Mouse (Mus musculus): Measurements from ENCODE around the gene Ruvbl2. TPM values are rescaled to one million over a fixed set of nuclear protein-coding genes. Genes with fewer than 3 reads are reported as not detected.

Ruvbl2 gene
- polyA plus RNA-seq, 1 experiment from 2014 or later = 228 TPM

DNA sequence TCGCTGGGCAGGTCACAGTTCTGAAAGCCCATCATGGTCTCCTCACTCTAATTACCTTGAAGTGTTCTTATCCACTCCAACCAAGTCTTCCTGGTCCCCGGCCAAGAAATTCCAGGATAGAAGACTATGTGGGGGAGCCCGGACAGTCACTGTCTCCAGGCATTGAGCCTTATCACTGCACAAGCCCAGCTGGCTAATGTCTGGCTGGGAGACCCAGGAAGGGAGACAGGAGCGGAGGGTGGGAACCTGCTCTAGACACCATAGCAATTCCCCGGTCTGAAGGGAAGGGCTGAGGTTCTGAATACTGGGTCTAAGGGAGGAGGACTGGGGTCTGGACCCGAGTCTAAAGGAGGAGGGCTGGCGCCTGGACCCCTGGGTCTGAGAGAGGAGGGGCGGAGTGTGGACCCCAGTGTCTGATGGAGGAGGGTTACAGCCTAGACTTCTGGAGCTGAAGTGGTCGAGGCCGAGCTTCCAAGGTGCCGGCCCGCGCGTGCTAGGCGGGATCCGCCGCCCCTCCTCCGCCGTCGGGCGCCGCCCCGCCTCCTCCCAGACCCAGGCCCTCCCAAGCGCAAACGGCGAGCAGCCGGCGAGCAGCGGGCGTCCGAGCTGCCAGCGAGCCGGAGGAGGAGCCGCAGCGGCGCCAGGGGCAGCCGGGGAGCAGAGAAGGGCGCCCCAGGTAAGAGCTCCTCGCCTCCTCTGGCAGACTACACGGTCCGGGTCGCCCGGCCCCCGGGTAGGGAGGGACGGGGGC is 24.6 kb downstream of the Ruvbl2 start, which contains the start of gene Ntf5:
TSS of gene Ntf5 (plus strand) at position 583 of the 751 bp plus-strand sequence.
- Histone ChIP-seq H3K9me3 (replicated peaks) (no peaks in the 10 kb centered on the region), H3K27me3 (ENCODE audit: low read depth, poor library complexity, severe bottlenecking) (peaks cover 100% of the 10 kb centered on the region), H3K4me1 (peaks cover 36% of the 10 kb centered on the region), H3K27ac (peak within 1 kb of the TSS; percentile 76), H3K4me3 (peak within 1 kb of the TSS; percentile 67), H3K36me3 (no peaks in the 10 kb centered on the region)
- WGBS = 2% methylated on average over 45 of the region's 45 CpGs
- peak; percentile 72 for DNase-seq (ENCODE audit: low spot score)

DNA sequence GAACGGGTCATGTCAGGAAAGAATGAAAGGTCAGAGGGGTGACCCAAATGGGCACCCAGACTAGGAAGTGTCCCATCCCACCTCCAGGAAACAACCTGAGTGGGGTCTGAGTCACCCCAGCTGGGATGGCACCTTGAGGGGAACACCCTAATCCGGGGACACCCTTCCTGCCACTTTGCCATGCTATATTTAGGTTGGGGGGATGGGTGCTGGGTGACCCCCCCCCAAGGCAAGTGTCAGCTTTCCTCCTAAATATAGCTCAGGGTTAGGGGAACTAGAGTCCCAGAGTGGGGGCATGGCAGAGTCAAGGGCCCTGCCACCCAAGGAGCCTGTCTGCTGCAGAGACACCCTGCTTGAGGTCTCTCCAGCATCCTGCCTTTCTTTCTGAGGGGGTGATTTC is 25.5 kb downstream of the Ruvbl2 start:
- Histone ChIP-seq H3K4me1 (peaks cover 27% of the 10 kb centered on the region), H3K27ac (no peak overlapping the region), H3K27me3 (ENCODE audit: low read depth, poor library complexity, severe bottlenecking) (peaks cover 100% of the 10 kb centered on the region), H3K36me3 (no peaks in the 10 kb centered on the region), H3K9me3 (replicated peaks) (no peaks in the 10 kb centered on the region), H3K4me3 (no peak overlapping the region)
- no peak for DNase-seq (ENCODE audit: low spot score)
- 84% methylated on average over 2 of the region's 2 CpGs for WGBS

DNA sequence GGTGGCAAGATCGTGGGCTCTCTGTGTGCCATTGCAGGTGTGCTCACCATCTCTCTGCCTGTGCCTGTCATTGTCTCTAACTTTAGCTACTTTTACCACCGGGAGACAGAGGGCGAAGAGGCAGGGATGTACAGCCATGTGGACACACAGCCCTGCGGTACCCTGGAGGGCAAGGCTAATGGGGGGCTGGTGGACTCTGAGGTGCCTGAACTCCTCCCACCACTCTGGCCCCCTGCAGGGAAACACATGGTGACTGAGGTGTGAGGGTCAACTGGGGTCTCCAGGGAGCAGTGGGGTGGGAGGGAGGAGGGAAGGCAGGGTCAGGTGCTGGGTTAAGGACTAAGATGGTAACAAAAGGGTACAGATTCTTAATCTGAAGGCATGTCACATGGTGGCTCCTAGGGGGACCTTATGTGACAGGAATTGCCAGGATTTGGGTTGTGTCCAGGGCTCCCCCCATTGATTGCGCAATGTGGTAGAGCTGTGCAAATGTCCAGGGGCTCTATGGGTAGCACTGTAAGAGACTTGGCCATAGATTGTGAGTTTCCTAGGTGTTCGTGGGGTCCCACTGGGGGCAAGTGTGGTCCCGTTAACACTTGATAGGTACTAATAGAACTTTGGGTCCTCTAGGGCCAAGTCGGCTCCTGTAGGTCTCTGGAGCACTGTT is 28.3 kb downstream of the Ruvbl2 start:
- Histone ChIP-seq H3K27me3 (ENCODE audit: low read depth, poor library complexity, severe bottlenecking) (peaks cover 99% of the 10 kb centered on the region), H3K9me3 (replicated peaks) (no peaks in the 10 kb centered on the region), H3K4me3 (no peak overlapping the region), H3K27ac (no peak overlapping the region), H3K4me1 (peaks cover 25% of the 10 kb centered on the region), H3K36me3 (no peaks in the 10 kb centered on the region)
- no peak for DNase-seq (ENCODE audit: low spot score)
- 87% methylated on average over 8 of the region's 8 CpGs for WGBS

DNA sequence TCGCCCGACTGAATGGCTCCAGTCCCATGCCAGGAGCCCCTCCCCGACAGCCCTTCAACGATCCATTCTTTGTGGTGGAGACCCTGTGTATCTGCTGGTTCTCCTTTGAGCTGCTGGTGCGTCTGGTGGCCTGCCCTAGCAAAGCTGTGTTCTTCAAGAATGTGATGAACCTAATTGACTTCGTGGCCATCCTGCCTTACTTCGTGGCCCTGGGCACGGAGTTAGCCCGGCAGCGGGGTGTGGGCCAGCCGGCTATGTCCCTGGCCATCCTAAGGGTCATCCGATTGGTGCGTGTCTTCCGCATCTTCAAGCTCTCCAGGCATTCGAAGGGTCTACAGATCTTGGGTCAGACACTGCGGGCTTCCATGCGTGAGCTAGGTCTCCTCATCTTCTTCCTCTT is 28.9 kb downstream of the Ruvbl2 start:
- Histone ChIP-seq H3K36me3 (no peaks in the 10 kb centered on the region), H3K4me1 (peaks cover 18% of the 10 kb centered on the region), H3K4me3 (no peak overlapping the region), H3K9me3 (replicated peaks) (no peaks in the 10 kb centered on the region), H3K27ac (no peak overlapping the region), H3K27me3 (ENCODE audit: low read depth, poor library complexity, severe bottlenecking) (peaks cover 93% of the 10 kb centered on the region)
- WGBS = 89% methylated on average over 17 of the region's 17 CpGs
- DNase-seq (ENCODE audit: low spot score) = no peak

DNA sequence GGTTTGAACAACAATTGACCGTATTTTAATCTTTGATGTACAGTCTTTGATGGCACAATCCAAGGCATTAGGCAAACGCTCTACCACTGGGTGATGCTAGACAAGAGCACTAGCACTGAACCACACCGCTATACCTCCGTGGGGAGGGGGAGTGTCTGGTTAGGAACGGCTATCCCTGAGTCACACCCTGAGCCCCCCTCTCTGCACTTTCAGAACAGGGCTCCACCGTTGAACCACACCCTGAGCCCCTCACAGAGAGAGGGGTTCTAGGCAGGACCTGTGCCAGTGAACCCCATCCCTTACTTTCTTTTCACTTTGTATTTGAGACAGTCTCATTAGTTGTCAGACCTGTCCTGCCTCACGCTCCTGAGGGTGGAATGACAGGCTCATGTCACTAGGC is 29.5 kb downstream of the Ruvbl2 start:
- Histone ChIP-seq H3K9me3 (replicated peaks) (no peaks in the 10 kb centered on the region), H3K4me3 (no peak overlapping the region), H3K36me3 (no peaks in the 10 kb centered on the region), H3K27me3 (ENCODE audit: low read depth, poor library complexity, severe bottlenecking) (peaks cover 87% of the 10 kb centered on the region), H3K4me1 (peaks cover 13% of the 10 kb centered on the region), H3K27ac (no peak overlapping the region)
- DNase-seq (ENCODE audit: low spot score) = no peak
- WGBS = 75% methylated on average over 7 of the region's 7 CpGs

DNA sequence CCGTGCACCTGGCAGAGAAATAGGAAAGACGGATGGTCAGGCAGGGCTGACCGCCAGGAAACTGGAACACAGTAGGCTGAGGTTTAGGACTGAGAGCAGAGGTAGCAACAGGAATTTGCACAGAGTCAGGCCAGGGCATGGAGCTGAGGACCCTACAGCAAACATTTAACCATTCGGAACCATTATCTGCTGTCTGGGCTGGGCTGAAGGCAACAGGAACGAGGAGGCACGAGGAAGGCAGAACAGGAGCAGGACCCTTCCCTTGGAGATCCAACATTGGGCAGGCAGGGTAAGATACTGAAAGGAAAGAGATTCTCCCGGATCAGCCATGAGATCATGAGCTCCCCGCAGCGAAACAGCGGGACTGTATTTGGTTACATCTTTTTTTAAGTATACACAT is 30.1 kb downstream of the Ruvbl2 start:
- peaks cover 8% of the 10 kb centered on the region for H3K4me1 ChIP-seq
- no peaks in the 10 kb centered on the region for H3K9me3 ChIP-seq (replicated peaks)
- no peak overlapping the region for H3K4me3 ChIP-seq
- peaks cover 81% of the 10 kb centered on the region for H3K27me3 ChIP-seq (ENCODE audit: low read depth, poor library complexity, severe bottlenecking)
- WGBS = 81% methylated on average over 10 of the region's 10 CpGs
- H3K36me3 ChIP-seq = no peaks in the 10 kb centered on the region
- no peak for DNase-seq (ENCODE audit: low spot score)
- no peak overlapping the region for H3K27ac ChIP-seq

DNA sequence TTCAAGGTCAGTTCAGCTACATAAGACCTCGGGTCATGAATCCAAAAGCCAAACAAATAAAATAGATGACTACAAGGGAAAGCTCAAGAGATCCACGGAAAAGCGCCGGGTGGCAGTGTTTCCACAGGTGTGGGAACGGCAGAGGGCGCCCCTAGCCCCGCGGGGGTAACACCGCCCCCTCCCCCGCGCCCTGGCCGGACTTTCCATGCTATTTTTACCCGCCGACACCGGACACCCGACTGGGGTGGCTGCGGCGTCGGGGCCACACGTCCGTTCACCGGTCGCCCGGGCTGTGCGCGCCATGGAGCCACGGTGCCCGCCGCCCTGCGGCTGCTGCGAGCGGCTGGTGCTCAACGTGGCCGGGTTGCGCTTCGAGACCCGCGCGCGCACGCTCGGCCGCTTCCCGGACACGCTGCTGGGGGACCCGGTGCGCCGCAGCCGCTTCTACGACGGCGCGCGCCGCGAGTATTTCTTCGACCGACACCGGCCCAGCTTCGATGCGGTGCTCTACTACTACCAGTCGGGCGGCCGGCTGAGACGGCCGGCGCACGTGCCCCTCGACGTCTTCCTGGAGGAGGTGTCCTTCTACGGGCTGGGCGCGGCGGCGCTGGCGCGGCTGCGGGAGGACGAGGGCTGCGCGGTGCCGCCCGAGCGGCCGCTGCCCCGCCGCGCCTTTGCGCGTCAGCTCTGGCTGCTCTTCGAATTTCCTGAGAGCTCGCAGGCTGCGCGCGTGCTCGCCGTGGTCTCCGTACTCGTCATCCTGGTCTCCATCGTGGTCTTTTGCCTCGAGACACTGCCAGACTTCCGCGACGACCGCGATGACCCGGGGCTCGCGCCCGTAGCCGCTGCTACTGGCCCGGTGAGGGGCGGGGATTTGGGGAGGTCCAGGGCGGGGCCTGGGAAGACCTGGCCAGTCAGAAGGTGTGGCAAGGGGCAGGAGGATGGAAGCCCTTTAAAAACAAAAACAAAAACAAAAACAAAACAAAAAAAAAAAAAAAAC is 31.4 kb downstream of the Ruvbl2 start:
- peak overlapping the region; percentile 44 for H3K4me3 ChIP-seq
- no peak for DNase-seq (ENCODE audit: low spot score)
- WGBS = 3% methylated on average over 114 of the region's 114 CpGs
- no peaks in the 10 kb centered on the region for H3K9me3 ChIP-seq (replicated peaks)
- H3K4me1 ChIP-seq = peaks cover 8% of the 10 kb centered on the region
- H3K27ac ChIP-seq = peak overlapping the region; percentile 27; the same call in 1 of the 2 replicates
- H3K36me3 ChIP-seq = no peaks in the 10 kb centered on the region
- peaks cover 68% of the 10 kb centered on the region for H3K27me3 ChIP-seq (ENCODE audit: low read depth, poor library complexity, severe bottlenecking)

DNA sequence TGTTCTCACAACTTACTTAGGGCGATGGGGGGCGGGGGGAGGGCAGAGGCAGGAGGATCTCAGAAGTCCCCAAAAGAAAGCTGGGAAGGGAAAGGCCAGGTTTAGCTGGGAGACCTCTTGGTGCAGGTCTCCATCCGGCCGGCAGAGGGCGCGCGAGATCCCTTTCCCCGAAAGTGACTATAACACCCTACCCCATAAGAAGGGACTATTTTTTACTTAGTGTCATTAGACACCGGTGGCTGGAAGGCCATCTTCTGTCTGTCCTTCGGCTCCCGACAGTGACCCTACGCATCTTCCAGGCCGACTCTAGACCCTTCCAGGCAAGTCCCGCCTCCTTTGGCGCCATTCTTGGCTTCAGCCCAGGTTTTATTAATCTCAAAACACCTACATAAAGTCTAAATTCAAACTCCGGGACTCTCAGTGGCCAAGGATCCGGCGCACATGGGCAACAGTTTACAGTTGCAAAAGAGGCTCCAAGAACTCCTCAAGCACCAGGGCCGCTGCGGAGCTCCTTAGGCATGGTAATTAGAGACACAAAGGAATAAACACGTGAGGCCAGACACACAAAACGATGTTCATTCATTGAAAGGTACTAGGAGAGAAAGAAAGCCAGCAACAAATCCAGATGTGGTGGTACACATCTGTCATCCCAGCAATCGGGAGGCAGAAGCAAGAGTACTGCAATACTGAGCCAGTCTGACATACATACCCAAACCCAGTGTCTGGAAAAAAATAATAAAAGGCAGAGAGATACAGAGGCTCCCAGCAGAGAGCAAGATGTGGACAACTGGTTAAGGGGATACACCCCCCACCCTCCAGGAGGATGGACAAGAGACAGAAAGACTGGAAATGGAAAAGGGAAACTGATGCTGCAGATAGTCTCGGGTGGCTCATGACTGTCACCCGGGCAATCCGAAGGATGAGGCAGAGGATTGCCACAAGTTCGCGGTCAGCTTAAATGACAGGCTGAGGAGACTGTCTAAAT is 32.5 kb downstream of the Ruvbl2 start, which contains the start of gene Kcna7:
TSS of gene Kcna7 (plus strand) at position 563 of the 985 bp plus-strand sequence.
- DNase-seq (ENCODE audit: low spot score) = peak; percentile 83
- Histone ChIP-seq H3K4me3 (peak within 1 kb of the TSS; percentile 44), H3K36me3 (no peaks in the 10 kb centered on the region), H3K9me3 (replicated peaks) (no peaks in the 10 kb centered on the region), H3K27me3 (ENCODE audit: low read depth, poor library complexity, severe bottlenecking) (peaks cover 57% of the 10 kb centered on the region), H3K4me1 (peaks cover 8% of the 10 kb centered on the region), H3K27ac (peak within 1 kb of the TSS; percentile 27; the same call in 1 of the 2 replicates)
- WGBS = 15% methylated on average over 28 of the region's 28 CpGs

DNA sequence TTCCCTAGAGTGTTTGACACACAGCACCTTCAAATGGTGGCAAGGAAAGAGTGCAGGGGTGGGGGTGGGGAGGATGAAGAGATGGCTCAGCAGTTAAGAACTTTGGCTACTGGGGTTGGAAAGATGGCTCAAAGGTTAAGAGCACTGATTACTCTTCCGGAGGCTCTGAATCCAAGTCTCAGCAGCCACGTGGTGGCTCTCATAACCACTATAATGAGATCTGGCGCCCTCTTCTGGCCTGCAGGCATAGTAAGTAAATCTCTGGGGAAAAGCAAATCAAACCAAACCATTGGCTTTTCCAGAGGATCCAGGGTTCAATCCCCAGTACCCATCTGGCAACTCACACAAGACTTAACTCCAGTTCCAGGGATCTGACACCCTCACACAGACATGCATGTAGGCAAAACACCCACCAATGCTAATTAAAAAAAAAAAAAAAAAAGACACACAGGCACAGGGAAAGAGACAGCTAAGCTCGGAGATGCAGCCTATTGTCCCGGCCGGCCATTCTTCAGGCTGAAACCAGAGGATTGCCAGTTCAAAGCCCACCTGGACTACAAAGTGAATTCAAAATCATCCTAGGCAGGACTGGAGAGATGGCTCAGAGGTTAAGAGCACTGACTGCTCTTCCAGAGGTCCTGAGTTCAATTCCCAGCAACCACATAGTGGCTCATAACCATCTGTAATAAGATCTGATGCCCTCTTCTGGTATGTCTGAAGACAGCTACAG is 34.2 kb downstream of the Ruvbl2 start:
- no peak overlapping the region for H3K4me3 ChIP-seq
- no peaks in the 10 kb centered on the region for H3K9me3 ChIP-seq (replicated peaks)
- H3K36me3 ChIP-seq = no peaks in the 10 kb centered on the region
- peaks cover 8% of the 10 kb centered on the region for H3K4me1 ChIP-seq
- WGBS = 46% methylated on average over 6 of the region's 6 CpGs
- H3K27ac ChIP-seq = no peak overlapping the region
- peak; percentile 78 for DNase-seq (ENCODE audit: low spot score)
- peaks cover 40% of the 10 kb centered on the region for H3K27me3 ChIP-seq (ENCODE audit: low read depth, poor library complexity, severe bottlenecking)

DNA sequence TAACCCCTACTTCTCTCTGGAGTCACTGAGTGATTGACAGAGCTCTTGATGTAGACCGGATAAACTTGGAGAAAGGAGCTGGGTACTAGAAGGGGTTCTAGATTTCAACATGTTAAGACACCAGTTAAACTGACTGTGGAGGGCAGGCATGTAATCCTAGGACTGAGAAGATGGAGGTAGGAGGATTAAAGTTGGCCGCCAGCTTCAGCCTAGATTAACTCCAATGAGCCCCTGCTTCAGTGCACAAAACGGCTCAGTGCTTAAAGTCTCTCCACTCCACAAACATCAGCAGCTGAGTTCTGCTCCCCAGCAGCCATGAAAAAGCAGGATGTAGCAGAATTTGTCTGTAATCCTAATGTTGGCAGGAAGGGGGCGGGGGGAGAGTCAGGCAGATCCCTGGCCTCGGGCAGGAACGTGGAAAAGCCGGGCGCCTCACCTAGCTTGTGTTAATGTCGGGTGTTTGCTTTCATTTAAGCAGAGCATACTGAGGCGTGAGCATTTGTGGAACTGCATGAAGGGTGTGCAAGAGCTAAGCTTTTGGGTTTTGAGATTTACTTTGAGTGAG is 36.3 kb downstream of the Ruvbl2 start:
- H3K36me3 ChIP-seq = no peaks in the 10 kb centered on the region
- no peak overlapping the region for H3K4me3 ChIP-seq
- H3K27me3 ChIP-seq (ENCODE audit: low read depth, poor library complexity, severe bottlenecking) = peaks cover 19% of the 10 kb centered on the region
- no peak overlapping the region for H3K27ac ChIP-seq
- no peak for DNase-seq (ENCODE audit: low spot score)
- WGBS = 79% methylated on average over 10 of the region's 10 CpGs
- H3K9me3 ChIP-seq (replicated peaks) = no peaks in the 10 kb centered on the region
- H3K4me1 ChIP-seq = peaks cover 6% of the 10 kb centered on the region

DNA sequence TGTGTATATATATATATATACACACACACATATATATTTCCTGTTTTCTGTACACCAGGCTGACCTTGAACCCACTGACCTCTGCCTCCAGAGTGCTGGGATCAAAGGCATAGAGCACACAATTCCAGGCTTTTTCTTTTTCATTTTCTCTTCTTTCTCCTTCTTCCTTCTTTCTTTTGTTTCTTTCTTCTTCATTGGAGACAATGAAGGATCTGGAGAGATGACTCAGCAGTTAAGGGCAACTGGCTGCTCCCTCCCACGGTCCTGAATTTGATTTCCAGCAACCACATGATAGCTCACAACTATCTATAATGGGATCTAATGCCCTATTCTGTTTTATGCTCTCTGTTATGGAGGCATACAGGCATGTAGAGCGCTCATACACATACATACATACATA is 41.1 kb downstream of the Ruvbl2 start:
- H3K4me3 ChIP-seq = no peak overlapping the region
- peaks cover 28% of the 10 kb centered on the region for H3K36me3 ChIP-seq
- H3K4me1 ChIP-seq = peaks cover 18% of the 10 kb centered on the region
- no peak overlapping the region for H3K27ac ChIP-seq
- DNase-seq (ENCODE audit: low spot score) = no peak
- no peaks in the 10 kb centered on the region for H3K27me3 ChIP-seq (ENCODE audit: low read depth, poor library complexity, severe bottlenecking)
- 81% methylated on average over 2 of the region's 2 CpGs for WGBS
- no peaks in the 10 kb centered on the region for H3K9me3 ChIP-seq (replicated peaks)
